Mouse (Mus musculus) forebrain, embryonic 16.5 days (tissue): ENCODE data around the gene Gna15. TPM values are rescaled to one million over a fixed set of nuclear protein-coding genes. Genes with fewer than 3 reads are reported as not detected.

ENCODE experiments used
- ATAC-seq: fragments of 200-750 bp; cut with Nextera tagmentation; 2 replicates; pipeline ENCODE4 v1.8.0; 2017; ENCODE audit warnings: mild to moderate bottlenecking, moderate library complexity
- H3K27ac ChIP-seq: fragments of 300-500 bp; sonication (generic); 2 replicates; pipeline ENCODE4 v1.5.1; 2014; ENCODE audit warnings: low read length, control low read depth
- H3K27me3 ChIP-seq: fragments of 300-500 bp; sonication (generic); replicated peaks from 2 replicates; pipeline ENCODE4 v1.6.1; 2014; ENCODE audit warnings: low read length; ENCODE audit not compliant: control insufficient read depth, insufficient read depth
- H3K36me3 ChIP-seq: fragments of 300-500 bp; sonication (generic); 2 replicates; pipeline ENCODE4 v1.6.1; 2014; ENCODE audit not compliant: control insufficient read depth, insufficient read depth
- H3K4me1 ChIP-seq: fragments of 300-500 bp; sonication (generic); replicated peaks from 2 replicates; pipeline ENCODE4 v1.6.1; 2014; ENCODE audit warnings: low read length; ENCODE audit not compliant: control insufficient read depth, insufficient read depth
- H3K4me2 ChIP-seq: fragments of 300-500 bp; sonication (generic); 2 replicates; pipeline ENCODE4 v1.6.1; 2014; ENCODE audit warnings: mild to moderate bottlenecking, low read length, control low read depth
- H3K4me3 ChIP-seq: fragments of 300-500 bp; sonication (generic); replicated peaks from 2 replicates; pipeline ENCODE4 v1.5.1; 2014; ENCODE audit warnings: mild to moderate bottlenecking, low read length, control low read depth
- H3K9ac ChIP-seq: fragments of 300-500 bp; sonication (generic); replicated peaks from 2 replicates; pipeline ENCODE4 v1.6.1; 2014; ENCODE audit warnings: low read depth, low read length, control low read depth
- H3K9me3 ChIP-seq: fragments of 300-500 bp; sonication (generic); 2 replicates; pipeline ENCODE4 v1.6.1; 2016; ENCODE audit warnings: low read length; ENCODE audit not compliant: control insufficient read depth
- WGBS: fragments of 180-500 bp; shearing (Covaris S2); extraction: QIAGEN DNeasy Blood & Tissue Kit; methylation state at CpG from one replicate; pipeline ENCODE4 v1.1.7; 2014; 5-methylcytosine and 5-hydroxymethylcytosine counted together
- polyA plus RNA-seq: library from polyadenylated mRNA; unstranded; fragments of >200 nt; fragmentation: Nextera tagmentation; extraction: Ambion mirVana; gene quantifications from 2 replicates; pipeline ENCODE4 v1.2.1, GENCODE M21; 2015

The Gna15 gene
- polyA plus RNA-seq, 1 experiment from 2014 or later: 0.42 TPM

DNA sequence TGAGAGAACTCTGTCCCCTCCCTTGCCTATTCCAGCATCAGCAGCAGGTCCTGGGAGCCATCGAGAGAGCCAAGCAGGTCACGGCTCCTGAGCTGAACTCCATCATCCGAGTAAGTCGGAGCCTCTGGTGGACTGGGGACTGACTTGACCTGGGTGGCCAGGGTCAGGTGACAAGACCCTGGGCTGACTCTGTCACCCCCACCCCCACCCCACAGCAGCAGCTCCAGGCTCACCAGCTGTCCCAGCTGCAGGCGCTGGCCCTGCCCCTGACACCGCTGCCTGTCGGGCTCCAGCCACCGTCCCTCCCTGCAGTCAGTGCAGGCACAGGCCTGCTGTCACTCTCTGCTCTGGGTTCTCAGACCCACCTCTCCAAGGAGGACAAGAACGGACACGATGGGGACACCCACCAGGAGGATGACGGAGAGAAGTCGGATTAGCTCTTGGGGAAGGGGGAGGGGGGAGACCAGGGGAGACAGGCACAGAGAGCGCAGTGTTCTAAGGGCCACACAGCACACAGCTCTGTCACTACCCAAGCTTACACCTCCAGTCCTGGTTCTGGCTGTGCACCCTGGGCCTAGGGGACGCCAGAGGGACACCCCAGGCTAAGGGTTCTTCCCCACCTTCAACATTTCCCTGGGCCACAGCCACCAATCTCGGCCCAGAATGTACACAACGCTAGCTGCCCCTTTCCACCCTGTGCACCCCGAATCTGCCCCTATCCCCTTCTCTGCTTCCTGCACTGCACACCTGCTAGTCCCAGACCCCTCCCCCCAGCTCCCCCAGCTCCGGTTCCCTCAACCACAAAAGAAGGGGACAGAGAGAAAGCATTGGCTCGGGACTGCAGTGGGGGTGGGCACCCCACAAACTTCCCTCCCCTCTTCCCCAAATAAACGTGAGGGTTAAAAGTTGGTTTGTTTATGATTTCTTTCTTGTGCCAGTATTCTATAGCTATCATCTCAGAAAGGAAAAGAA is 41.5 kb upstream of the Gna15 start:
- H3K4me2 ChIP-seq: no peak overlapping the region
- H3K36me3 ChIP-seq: peaks cover 8% of the 10 kb centered on the region
- ATAC-seq: no peak
- no peak overlapping the region for H3K27ac ChIP-seq
- WGBS: 41% methylated on average over 20 of the region's 20 CpGs
- peaks cover 10% of the 10 kb centered on the region for H3K27me3 ChIP-seq
- no peaks in the 10 kb centered on the region for H3K9me3 ChIP-seq
- no peak overlapping the region for H3K4me3 ChIP-seq
- H3K9ac ChIP-seq: no peak overlapping the region
- peaks cover 55% of the 10 kb centered on the region for H3K4me1 ChIP-seq

DNA sequence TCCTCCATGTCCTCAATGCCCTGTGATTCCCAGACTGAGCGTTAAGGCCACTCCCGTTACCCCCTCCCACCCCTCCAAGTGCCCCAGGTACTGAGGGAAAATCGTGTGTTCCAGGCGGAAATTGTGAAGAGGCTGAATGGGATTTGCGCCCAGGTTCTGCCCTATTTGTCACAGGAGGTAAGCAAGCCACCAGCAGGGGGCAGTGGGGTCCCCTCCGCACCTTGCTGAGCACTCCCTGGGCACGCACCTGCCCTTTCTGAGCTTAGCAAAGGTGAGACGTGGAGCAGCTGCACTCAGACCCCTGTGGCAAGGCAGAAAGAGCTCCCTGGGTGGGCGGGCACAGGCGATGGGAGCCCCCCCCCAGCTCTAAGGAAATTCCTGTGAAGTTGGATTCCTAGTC is 40.7 kb upstream of the Gna15 start:
- H3K9ac ChIP-seq: no peak overlapping the region
- H3K27me3 ChIP-seq: peaks cover 10% of the 10 kb centered on the region
- no peak overlapping the region for H3K4me3 ChIP-seq
- 27% methylated on average over 10 of the region's 10 CpGs for WGBS
- ATAC-seq: no peak
- no peak overlapping the region for H3K4me2 ChIP-seq
- no peak overlapping the region for H3K27ac ChIP-seq
- peaks cover 51% of the 10 kb centered on the region for H3K4me1 ChIP-seq
- H3K36me3 ChIP-seq: peaks cover 8% of the 10 kb centered on the region
- H3K9me3 ChIP-seq: no peaks in the 10 kb centered on the region

DNA sequence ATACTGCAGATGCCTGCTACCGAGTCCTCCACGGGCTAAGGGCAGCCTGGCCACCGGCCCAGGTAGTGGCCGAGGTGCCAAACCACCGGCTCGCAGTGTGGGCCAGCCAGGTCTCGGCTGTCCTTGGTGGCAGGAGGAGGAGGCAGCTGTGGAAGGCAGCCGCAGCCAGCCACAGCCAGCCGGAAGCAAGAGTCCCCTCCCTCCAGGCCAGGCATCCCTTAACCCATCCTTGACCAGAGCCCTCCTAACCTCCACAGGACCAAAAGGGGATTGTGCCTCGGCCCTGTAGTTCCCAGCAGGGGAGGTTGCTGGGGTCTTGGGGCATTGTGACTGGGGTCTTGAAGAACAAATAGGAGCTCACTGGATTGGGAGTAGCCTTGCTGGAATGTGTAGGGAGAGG is 40.2 kb upstream of the Gna15 start:
- no peak overlapping the region for H3K4me3 ChIP-seq
- ATAC-seq: no peak
- H3K4me1 ChIP-seq: peaks cover 48% of the 10 kb centered on the region
- 8% methylated on average over 10 of the region's 10 CpGs for WGBS
- H3K27me3 ChIP-seq: peaks cover 8% of the 10 kb centered on the region
- no peaks in the 10 kb centered on the region for H3K9me3 ChIP-seq
- H3K27ac ChIP-seq: no peak overlapping the region
- 0 out of 2 replicates have a peak overlapping the region, but pooled peaks have one; percentile 19 for H3K4me2 ChIP-seq
- H3K36me3 ChIP-seq: peaks cover 8% of the 10 kb centered on the region
- H3K9ac ChIP-seq: no peak overlapping the region

DNA sequence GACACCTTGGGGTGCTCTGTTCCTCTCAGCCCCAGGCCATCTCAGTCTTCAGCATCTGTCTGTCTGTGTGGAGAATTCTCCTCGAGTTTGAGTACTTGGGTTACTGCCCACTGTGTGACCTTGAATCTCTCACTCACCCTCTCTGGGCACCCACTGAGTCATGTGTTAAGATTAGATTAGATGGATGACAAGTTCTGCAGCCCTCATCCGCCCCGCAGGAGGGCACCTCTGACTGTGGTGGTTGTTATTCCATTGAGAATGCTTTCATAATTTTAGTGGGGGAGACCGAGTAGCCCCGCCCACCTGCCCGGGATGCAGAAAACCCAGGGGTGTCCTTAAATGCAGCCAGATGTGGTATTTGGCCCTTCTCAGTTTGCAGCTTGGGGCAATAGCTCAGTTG is 39.5 kb upstream of the Gna15 start:
- Histone ChIP-seq H3K4me2 (no peak overlapping the region), H3K4me1 (peaks cover 48% of the 10 kb centered on the region), H3K27me3 (peaks cover 8% of the 10 kb centered on the region), H3K36me3 (peaks cover 8% of the 10 kb centered on the region), H3K9ac (no peak overlapping the region), H3K27ac (no peak overlapping the region), H3K4me3 (no peak overlapping the region), H3K9me3 (no peaks in the 10 kb centered on the region)
- ATAC-seq: no peak
- 53% methylated on average over 6 of the region's 6 CpGs for WGBS

DNA sequence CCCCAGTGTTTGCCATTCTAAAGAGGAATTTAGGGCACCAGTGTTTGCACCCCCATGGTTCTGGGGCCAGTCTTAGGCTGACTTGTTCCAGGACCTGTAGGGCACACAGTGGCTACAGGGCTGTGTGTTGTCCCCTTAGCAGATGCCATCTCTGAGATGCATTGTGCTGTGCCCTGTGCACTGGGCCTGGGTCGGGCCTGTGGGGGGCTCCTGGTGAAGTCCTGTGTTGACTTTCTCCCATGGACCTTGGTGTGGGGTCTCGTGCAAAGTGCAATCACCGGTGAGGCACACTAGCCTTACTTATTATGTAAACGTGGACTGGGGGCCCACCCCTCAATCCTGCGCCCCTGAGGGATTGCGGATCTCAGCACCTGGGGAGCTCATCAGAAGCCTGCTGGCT is 38.4 kb upstream of the Gna15 start:
- H3K9me3 ChIP-seq: no peaks in the 10 kb centered on the region
- ATAC-seq: no peak
- H3K4me2 ChIP-seq: no peak overlapping the region
- no peak overlapping the region for H3K4me3 ChIP-seq
- H3K27ac ChIP-seq: no peak overlapping the region
- H3K4me1 ChIP-seq: peaks cover 45% of the 10 kb centered on the region
- no peak overlapping the region for H3K9ac ChIP-seq
- 76% methylated on average over 6 of the region's 6 CpGs for WGBS
- peaks cover 6% of the 10 kb centered on the region for H3K27me3 ChIP-seq
- H3K36me3 ChIP-seq: peaks cover 8% of the 10 kb centered on the region

DNA sequence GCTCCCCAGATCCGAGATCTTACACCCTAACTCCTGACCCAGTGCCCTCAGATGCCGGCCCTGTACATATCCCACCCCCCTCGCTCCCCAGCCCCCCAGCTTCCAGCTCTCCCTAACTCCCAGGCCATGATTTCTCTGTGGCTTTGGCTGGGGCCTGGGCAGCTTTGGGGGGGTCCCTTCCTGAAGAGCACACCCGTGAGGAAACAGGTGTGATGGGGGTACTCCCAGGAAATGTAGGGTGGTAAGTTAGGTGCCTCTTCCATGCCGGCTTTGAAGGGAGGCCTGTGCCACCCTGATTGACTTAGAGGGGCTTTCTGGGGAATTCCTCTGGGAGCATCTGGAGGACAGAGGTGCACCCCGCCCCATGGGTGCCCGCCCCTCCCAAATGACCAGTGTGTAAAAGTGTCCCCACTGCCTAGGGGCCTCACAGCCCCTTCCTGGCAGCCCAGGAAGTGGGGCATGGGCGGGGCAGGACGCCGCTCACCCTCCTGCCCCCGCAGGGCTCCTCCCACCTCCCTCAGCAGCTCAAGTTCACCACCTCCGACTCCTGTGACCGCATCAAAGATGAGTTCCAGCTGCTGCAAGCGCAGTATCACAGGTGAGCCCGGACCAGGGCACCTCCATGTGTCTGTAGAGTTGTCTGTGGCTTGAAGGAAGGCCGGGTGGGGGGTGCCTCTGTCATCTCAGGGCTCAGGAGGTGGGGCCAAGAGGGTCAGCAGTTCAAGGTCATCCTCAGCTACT is 36.9 kb upstream of the Gna15 start:
- H3K36me3 ChIP-seq: peaks cover 6% of the 10 kb centered on the region
- H3K27me3 ChIP-seq: no peaks in the 10 kb centered on the region; the same call in 1 of the 2 replicates
- peak overlapping the region; percentile 89 for H3K4me2 ChIP-seq
- H3K4me3 ChIP-seq: peak overlapping the region; percentile 89
- peak overlapping the region; percentile 99 for H3K9ac ChIP-seq
- H3K9me3 ChIP-seq: no peaks in the 10 kb centered on the region
- no peak for ATAC-seq
- WGBS: 35% methylated on average over 16 of the region's 16 CpGs
- peaks cover 45% of the 10 kb centered on the region for H3K4me1 ChIP-seq
- no peak overlapping the region; the same call in 1 of the 2 replicates for H3K27ac ChIP-seq

DNA sequence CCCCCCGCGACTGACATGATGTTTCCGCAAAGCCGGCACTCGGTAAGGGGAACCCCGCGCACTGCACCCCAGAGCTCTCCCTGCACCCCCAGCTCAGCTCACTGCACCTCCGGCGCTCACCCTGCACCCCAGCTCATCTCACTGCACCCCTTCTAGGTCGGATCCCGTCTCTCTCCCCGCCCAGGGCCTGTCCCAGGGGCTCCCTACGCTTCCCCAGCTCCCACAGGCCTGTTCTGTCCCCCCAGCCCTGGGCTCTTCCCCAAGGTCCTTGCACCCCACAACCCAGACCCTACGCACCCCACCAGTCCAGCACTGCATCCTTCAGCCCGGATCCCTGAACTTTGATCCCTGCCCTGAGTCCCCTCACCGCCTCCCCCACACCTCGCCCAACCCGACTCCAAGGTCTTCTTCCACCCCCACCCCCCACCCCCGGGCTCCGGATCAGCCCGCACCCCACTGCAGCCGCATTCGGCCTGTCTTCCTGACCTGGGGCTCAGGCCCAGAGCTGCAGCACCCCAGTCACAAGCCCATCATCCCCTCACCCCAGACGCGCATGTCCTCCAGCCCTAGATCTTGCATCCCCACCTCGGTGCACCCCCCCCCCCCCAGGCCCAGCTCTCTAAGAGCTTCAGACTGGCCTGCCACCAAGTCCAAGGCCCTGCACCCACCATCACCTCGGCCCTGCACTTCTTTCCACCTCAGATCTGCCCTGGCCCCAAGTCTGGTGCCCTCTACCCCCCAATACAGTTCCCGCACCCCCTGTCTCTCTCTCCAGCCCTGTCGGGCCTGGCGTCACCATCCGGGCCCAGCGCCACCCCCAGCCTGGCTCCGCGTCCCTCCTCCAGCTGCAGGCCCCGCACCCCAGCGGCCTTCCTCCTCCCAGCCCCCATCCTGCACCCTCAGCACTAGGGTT is 35.9 kb upstream of the Gna15 start:
- Histone ChIP-seq H3K9ac (peak overlapping the region; percentile 99), H3K4me1 (peaks cover 45% of the 10 kb centered on the region), H3K36me3 (peaks cover 3% of the 10 kb centered on the region), H3K27me3 (no peaks in the 10 kb centered on the region), H3K4me3 (peak overlapping the region; percentile 89), H3K27ac (peak overlapping the region; percentile 86), H3K4me2 (peak overlapping the region; percentile 89), H3K9me3 (no peaks in the 10 kb centered on the region)
- peak; percentile 54 for ATAC-seq
- WGBS: 2% methylated on average over 27 of the region's 36 CpGs

DNA sequence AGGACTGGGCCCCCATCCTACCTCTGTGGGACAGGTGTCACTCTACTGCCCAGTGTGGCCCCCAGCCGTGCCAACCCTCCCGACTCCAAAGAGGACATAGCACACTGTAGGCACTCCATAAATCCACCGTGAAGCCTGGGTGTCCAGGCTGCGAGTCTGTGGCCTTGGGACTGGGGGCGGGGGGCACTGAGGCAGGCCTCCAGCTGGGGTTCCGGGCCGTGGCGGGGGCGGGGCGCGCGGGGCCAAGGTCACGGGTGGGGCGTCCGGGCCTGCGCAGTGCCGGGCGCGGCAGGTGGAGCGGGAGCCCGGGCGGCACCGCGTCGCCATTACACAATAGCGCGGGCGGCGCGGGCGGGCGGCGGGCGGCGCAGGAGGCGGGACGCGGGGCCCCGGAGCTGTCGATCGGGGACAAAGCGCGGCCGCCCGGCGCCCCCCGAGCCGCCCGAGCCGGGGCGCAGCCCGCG is 35.2 kb upstream of the Gna15 start, which contains the start of gene Aes:
Gene Aes (plus strand): TSS at position 326 of the 464 bp plus-strand sequence.
- H3K4me2 ChIP-seq: peak within 1 kb of the TSS; percentile 89
- H3K27me3 ChIP-seq: no peaks in the 10 kb centered on the region
- peak within 1 kb of the TSS; percentile 99 for H3K9ac ChIP-seq
- ATAC-seq: peak; percentile 77
- H3K36me3 ChIP-seq: no peaks in the 10 kb centered on the region; the same call in 1 of the 2 replicates
- H3K4me1 ChIP-seq: peaks cover 42% of the 10 kb centered on the region
- WGBS: 2% methylated on average over 11 of the region's 53 CpGs
- H3K9me3 ChIP-seq: no peaks in the 10 kb centered on the region
- H3K4me3 ChIP-seq: peak within 1 kb of the TSS; percentile 89
- peak within 1 kb of the TSS; percentile 86 for H3K27ac ChIP-seq
